Mouse (Mus musculus) bone marrow, adult 2 months (tissue): Measurements from ENCODE around the gene Lpar5.

Source experiments
- CTCF ChIP-seq: fragments of 200-500 bp; IDR thresholded peaks from 2 replicates; pipeline ENCODE4 v1.5.1; 2011; ENCODE audit warnings: low read length, control low read depth; ENCODE audit not compliant: control insufficient read depth, insufficient read depth
- POLR2A ChIP-seq: fragments of 200-500 bp; IDR thresholded peaks from 2 replicates; pipeline ENCODE4 v1.6.1; 2011; ENCODE audit warnings: low read depth, mild to moderate bottlenecking, control low read depth, low read length, borderline replicate concordance; ENCODE audit not compliant: control insufficient read depth

DNA sequence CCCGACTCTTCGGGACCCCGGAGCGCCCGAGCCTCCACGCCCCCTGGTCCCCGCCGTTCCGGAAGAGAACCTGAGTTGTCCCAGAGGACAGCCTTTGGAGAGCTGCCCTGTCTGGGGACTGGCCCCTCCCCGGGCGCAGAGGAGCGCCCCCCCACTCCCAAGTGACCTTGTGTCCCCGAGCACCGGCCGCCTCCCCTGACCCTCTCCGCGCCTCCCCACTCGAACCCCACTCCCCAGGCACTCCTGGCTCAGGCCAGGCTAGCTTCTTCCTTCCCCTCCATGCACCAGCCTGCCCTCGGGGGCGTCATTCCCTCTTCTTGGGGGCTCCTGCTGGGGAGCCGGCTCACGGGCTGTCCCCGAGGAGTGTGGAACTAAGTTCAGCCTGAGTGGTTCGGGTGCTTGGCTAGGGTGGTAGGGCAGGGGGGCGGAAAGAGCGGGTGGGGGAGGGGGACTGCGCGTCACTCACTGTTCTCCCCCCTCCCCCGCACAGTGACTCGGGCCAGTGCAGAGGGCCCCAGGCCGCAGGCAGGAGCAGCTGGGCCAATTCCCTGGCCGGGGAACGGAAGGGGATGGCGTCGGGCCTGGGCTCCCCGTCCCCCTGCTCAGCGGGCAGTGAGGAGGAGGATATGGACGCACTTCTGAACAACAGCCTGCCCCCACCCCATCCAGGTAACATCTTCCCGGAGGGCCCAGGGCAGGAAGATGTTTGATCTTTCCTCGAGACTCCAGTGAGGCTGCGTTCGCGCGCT lies 29.1 kb downstream of the Lpar5 start:
- TF ChIP-seq CTCF (no peak), POLR2A (no peak)
